Mouse (Mus musculus) mature B cell (primary cell): ENCODE results near the gene Snx13.

Experiments
- in situ Hi-C: fragments of 300-500 bp; cut with MboI; formaldehyde crosslinking; loops from 2 replicates; pipeline ENCODE4 v1.14.3; 2019

The Snx13 gene

GRCm38 (mm10) chr12:35047320-35048225, 587 bp downstream of the Snx13 start:
- in situ Hi-C loops, result no loop called here

GRCm38 (mm10) chr12:35048891-35049290, 1.9 kb downstream of the Snx13 start:
- in situ Hi-C loops, result no loop called here

- in situ Hi-C loops, result no loop called here
Measured at GRCm38 (mm10) chr12:35050501-35050900, 3.5 kb downstream of the Snx13 start.

- in situ Hi-C loops, result no loop called here
Measured at GRCm38 (mm10) chr12:35050964-35051758, 4.2 kb downstream of the Snx13 start.

GRCm38 (mm10) chr12:35054420-35054819, 7.4 kb downstream of the Snx13 start:
- in situ Hi-C loops, result no loop called here

GRCm38 (mm10) chr12:35055114-35056095, 8.4 kb downstream of the Snx13 start:
- in situ Hi-C loops, result no loop called here

GRCm38 (mm10) chr12:35063697-35064468, 16.9 kb downstream of the Snx13 start:
- in situ Hi-C loops, result no loop called here

GRCm38 (mm10) chr12:35067621-35068020, 20.6 kb downstream of the Snx13 start:
- in situ Hi-C loops, result no loop called here

- in situ Hi-C loops, result no loop called here
Measured at GRCm38 (mm10) chr12:35071336-35071735, 24.4 kb downstream of the Snx13 start.

- in situ Hi-C loops, result no loop called here
Measured at GRCm38 (mm10) chr12:35072178-35072577, 25.2 kb downstream of the Snx13 start.

- in situ Hi-C loops, result no loop called here
Measured at GRCm38 (mm10) chr12:35075993-35076392, 29.0 kb downstream of the Snx13 start.

- in situ Hi-C loops, result no loop called here
Measured at GRCm38 (mm10) chr12:35123549-35123948, 76.6 kb downstream of the Snx13 start.

GRCm38 (mm10) chr12:35153186-35153585, 106.2 kb downstream of the Snx13 start:
- in situ Hi-C loops, result no loop called here

GRCm38 (mm10) chr12:35154149-35154548, 107.2 kb downstream of the Snx13 start:
- in situ Hi-C loops, result no loop called here

- in situ Hi-C loops, result no loop called here
Measured at GRCm38 (mm10) chr12:35157237-35157636, 110.3 kb downstream of the Snx13 start.

- in situ Hi-C loops, result no loop called here
Measured at GRCm38 (mm10) chr12:35161690-35162089, 114.7 kb downstream of the Snx13 start.

- in situ Hi-C loops, result no loop called here
Measured at GRCm38 (mm10) chr12:35170275-35170674, 123.3 kb downstream of the Snx13 start.

GRCm38 (mm10) chr12:35175938-35176337, 129.0 kb downstream of the Snx13 start:
- in situ Hi-C loops, result no loop called here

GRCm38 (mm10) chr12:35176628-35177027, 129.6 kb downstream of the Snx13 start:
- in situ Hi-C loops, result no loop called here

- in situ Hi-C loops, result loop anchor here (10.0 kb wide), 2 partner anchors 518 to 1798 kb away; no protein-coding TSS in a partner anchor
Measured at GRCm38 (mm10) chr12:35182675-35183074, 135.7 kb downstream of the Snx13 start.

- in situ Hi-C loops, result loop anchor here (10.0 kb wide), 2 partner anchors 519 to 1799 kb away; no protein-coding TSS in a partner anchor
Measured at GRCm38 (mm10) chr12:35184261-35184660, 137.3 kb downstream of the Snx13 start.
